Mouse (Mus musculus) cerebellum, adult 2 months (tissue): ENCODE measurements around the gene Gm45521. TPM values are rescaled to one million over a fixed set of nuclear protein-coding genes. Genes with fewer than 3 reads are reported as not detected.

Source experiments
- DNase-seq, 2 experiments: peaks; one replicate each; pipeline ENCODE4 v3.0.0; 2021
- H3K27ac ChIP-seq: fragments of 200-500 bp; 2 replicates; pipeline ENCODE4 v1.5.1; 2012; ENCODE audit warnings: low read length, control low read depth, inconsistent platforms; ENCODE audit not compliant: insufficient read depth
- H3K27me3 ChIP-seq: fragments of 200-500 bp; 2 replicates; pipeline ENCODE4 v1.6.1; 2012; ENCODE audit warnings: inconsistent platforms, mild to moderate bottlenecking, low read length, moderate library complexity; ENCODE audit not compliant: control insufficient read depth, insufficient read depth
- H3K4me1 ChIP-seq: fragments of 200-500 bp; 2 replicates; pipeline ENCODE4 v1.6.1; 2011; ENCODE audit warnings: low read length; ENCODE audit not compliant: control insufficient read depth, insufficient read depth
- H3K4me3 ChIP-seq: fragments of 200-500 bp; replicated peaks from 2 replicates; pipeline ENCODE3; 2011; ENCODE audit warnings: mild to moderate bottlenecking, low read depth, low read length, control low read depth; ENCODE audit not compliant: insufficient read depth
- CTCF ChIP-seq: fragments of 200-500 bp; IDR thresholded peaks from 2 replicates; pipeline ENCODE4 v1.5.1; 2011; ENCODE audit warnings: low read depth, mild to moderate bottlenecking, control low read depth, low read length, moderate library complexity, borderline replicate concordance; ENCODE audit not compliant: insufficient read depth
- POLR2A ChIP-seq: fragments of 200-500 bp; IDR thresholded peaks from 2 replicates; pipeline ENCODE4 v1.6.1; 2011; ENCODE audit warnings: low read length, control low read depth, borderline replicate concordance; ENCODE audit not compliant: insufficient read depth
- WGBS: fragments of 180-500 bp; shearing (Covaris S2); methylation state at CpG from one replicate; pipeline ENCODE4 v1.1.7; 2018; 5-methylcytosine and 5-hydroxymethylcytosine counted together
- polyA plus RNA-seq: library from polyadenylated mRNA; depleted of rRNA; stranded (reverse); fragments of >200 nt; gene quantifications from 2 replicates; pipeline ENCODE4 v1.2.3, GENCODE M21; 2012

The Gm45521 gene
- polyA plus RNA-seq, 1 experiment = not detected

DNA sequence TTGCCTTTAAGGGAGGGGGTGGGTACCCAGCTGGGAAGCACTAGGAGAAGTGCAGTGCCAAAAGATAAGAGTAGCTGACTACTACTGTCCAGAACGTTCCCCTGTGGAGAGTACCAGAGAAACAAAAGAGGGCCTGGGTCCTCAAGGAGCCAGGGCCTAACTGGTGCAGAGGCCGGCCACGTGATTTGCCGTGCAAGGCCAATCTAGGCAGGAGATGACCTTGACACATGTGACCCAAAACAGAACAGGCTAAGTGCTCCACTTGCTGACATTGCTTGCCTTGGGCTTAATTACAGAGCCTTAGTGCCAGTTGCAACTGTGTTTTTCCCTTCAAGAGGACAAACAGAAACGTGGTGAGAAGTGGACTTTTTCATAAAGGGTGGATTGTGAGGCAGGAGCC, 15.7 kb upstream of the Gm45521 start:
- H3K4me3 ChIP-seq = no peak overlapping the region
- H3K4me1 ChIP-seq = peaks cover 10% of the 10 kb centered on the region; the same call in 1 of the 2 replicates
- no peak for TF ChIP-seq POLR2A
- TF ChIP-seq CTCF = no peak
- H3K27me3 ChIP-seq = no peaks in the 10 kb centered on the region
- DNase-seq = no peak
- no peak overlapping the region for H3K27ac ChIP-seq
- WGBS = 84% methylated on average over 5 of the region's 5 CpGs

DNA sequence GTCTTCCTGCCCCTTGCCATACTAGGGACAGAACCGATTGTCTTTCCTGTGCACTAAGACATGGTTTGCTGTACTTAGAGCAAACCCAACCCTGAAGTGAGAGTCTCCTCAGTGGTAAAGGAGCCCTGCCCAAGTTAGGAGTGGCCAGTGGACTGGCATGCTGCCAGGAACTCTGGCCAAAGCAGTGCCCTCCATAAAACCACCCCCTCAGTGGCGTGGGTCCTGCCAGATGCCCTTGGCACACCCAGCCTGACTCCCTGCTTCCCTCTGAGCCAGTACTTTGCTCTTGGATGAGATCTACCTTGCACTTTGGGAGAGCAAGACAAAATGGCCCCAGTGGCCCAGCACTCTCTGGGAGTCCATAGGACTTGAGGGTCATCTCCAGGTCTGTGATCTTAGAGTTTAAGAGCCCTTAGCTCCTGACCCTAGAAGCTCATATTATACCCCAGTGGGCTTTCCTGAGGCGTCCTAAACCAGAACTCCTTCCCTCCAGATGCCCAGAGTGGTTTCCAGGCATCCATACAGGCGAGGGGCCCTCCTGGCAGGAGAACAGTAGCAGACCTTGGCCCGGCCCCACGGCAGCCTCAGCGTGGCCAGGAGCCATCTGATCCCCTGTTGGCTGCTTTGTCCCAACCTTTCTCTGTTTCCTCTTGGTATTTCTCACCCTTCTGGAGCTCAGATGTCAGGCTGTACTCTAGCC, 13.8 kb upstream of the Gm45521 start:
- Histone ChIP-seq H3K27me3 (no peaks in the 10 kb centered on the region), H3K27ac (peak overlapping the region; percentile 34; the same call in 1 of the 2 replicates), H3K4me3 (no peak overlapping the region), H3K4me1 (peaks cover 10% of the 10 kb centered on the region; the same call in 1 of the 2 replicates)
- WGBS = 14% methylated on average over 7 of the region's 7 CpGs
- peak; percentile 36 to 46 for DNase-seq
- no peak for TF ChIP-seq CTCF
- no peak for TF ChIP-seq POLR2A

DNA sequence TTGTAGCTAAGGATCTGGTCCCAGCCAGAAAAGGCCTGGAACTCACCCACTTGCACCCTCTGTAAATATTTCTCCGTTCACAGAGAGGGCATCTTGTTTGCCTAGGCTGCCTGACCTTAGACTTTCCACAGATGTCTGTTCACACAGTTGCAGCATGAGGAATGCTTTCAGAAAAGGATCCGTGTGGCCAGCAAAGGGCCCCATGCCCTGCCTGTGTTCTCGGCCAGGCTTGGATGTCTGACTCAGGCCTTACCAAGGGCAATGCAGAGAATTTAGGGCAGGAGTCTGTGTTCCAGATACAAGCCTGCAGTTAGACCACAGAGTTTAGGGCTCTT, 13.3 kb upstream of the Gm45521 start:
- 28% methylated on average over 3 of the region's 3 CpGs for WGBS
- no peak overlapping the region for H3K4me3 ChIP-seq
- H3K27ac ChIP-seq = peak overlapping the region; percentile 34; the same call in 1 of the 2 replicates
- no peak for TF ChIP-seq CTCF
- TF ChIP-seq POLR2A = no peak
- no peaks in the 10 kb centered on the region for H3K27me3 ChIP-seq
- DNase-seq = no peak
- H3K4me1 ChIP-seq = peaks cover 10% of the 10 kb centered on the region; the same call in 1 of the 2 replicates

DNA sequence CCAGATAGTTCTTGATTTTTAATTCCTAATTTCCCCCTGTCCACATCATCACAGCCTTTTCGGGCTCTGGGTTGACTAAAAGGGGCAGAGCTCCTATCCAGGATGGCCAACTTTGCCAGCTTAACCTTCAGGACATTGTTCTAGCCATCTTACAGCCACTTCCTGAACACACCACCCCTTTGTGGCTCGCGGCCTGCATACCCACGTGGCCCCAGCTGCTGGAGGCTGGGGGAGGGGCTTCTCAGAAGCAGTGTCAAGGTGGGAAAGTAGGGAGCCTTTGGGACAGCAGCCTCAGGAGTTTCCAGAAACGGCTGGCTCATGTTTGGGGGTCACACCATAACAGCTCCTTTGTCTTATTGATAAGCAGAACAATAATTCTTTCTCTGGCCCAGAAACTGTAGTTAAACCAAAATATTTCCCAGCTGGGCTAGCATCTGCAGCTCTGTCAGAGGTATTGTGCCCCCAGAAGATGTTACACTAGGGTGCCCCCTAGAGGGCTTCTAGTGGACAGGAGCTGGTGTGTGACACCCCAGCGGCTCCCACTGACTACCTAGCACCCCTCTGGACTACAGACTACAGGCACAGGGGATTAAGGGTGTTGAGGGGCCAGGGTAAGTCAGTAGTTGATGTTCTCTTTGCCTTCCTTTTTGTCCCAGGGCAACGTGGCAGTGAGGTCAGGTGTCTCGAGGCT, 12.6 kb upstream of the Gm45521 start:
- Histone ChIP-seq H3K27ac (no peak overlapping the region), H3K4me3 (no peak overlapping the region), H3K4me1 (peaks cover 8% of the 10 kb centered on the region; the same call in 1 of the 2 replicates), H3K27me3 (no peaks in the 10 kb centered on the region)
- 64% methylated on average over 8 of the region's 8 CpGs for WGBS
- peak in 1 of 2 experiments; percentile 30 for DNase-seq
- TF ChIP-seq CTCF (peak; percentile 17; the same call in 1 of the 2 replicates), POLR2A (no peak)

- Histone ChIP-seq H3K4me1 (peaks cover 8% of the 10 kb centered on the region; the same call in 1 of the 2 replicates), H3K27ac (no peak overlapping the region), H3K4me3 (no peak overlapping the region), H3K27me3 (no peaks in the 10 kb centered on the region)
- no peak for DNase-seq
- no peak for TF ChIP-seq CTCF
- no peak for TF ChIP-seq POLR2A
- WGBS = 94% methylated on average over 5 of the region's 5 CpGs
These were observed 11.8 kb upstream of the Gm45521 start for GRCm38 (mm10) chr14:7945261-7945660.

GRCm38 (mm10) chr14:7951234-7951633, 5.9 kb upstream of the Gm45521 start:
- no peak for DNase-seq
- Histone ChIP-seq H3K4me3 (no peak overlapping the region), H3K27ac (no peak overlapping the region), H3K27me3 (no peaks in the 10 kb centered on the region), H3K4me1 (no peaks in the 10 kb centered on the region)
- WGBS = 95% methylated on average over 9 of the region's 9 CpGs
- no peak for TF ChIP-seq POLR2A
- no peak for TF ChIP-seq CTCF

DNA sequence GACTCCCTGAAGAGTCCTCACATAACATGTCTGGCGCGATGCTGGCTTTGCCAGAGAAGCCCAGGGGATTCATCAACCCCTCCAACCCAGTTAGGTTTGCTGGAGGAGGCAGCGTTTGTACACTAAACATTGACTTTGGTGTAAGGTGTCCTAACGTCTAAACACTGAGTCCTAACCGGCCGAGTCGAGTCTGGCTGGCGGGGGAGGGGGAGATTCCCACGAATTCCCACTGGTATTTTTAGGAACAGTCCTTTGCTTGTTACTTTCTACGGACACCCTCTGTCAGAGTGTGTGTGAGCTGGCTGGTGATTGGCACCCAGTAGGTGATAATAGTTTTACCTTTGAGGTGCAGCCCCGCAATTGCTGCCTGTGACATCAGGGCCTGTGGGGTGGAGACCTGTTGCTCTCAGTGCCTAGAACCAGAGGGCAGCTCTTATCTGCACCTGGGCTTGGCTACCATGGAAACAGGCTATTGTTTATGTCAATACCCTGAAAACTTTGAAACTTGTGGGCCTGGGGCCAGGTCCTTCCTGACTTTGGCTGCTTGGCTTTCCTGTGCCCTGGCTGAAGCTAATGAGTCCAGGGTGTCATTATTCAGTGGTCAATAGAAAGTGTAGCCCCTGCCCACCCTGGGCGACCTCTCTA, 4.4 kb upstream of the Gm45521 start:
- H3K27me3 ChIP-seq = no peaks in the 10 kb centered on the region
- TF ChIP-seq CTCF = no peak
- no peak for TF ChIP-seq POLR2A
- WGBS = 45% methylated on average over 12 of the region's 12 CpGs
- no peak overlapping the region for H3K4me3 ChIP-seq
- H3K4me1 ChIP-seq = no peaks in the 10 kb centered on the region
- DNase-seq = no peak
- no peak overlapping the region for H3K27ac ChIP-seq
